Mouse (Mus musculus): ENCODE measurements around the gene Cdh3. TPM values are rescaled to one million over a fixed set of nuclear protein-coding genes. Genes with fewer than 3 reads are reported as not detected.
"Not testable (repeated sequence)": the region's sequence is repeated elsewhere in the genome, so short reads cannot be mapped to it uniquely, and the experiment has no call there.

Cdh3 gene
- polyA plus RNA-seq, 1 experiment from 2014 or later: 13.2 TPM

GRCm38 (mm10) chr8:106570386-106570785 lies 59.7 kb downstream of the Cdh3 start:
- Histone ChIP-seq H3K4me3 (ENCODE audit: low read depth, low read length) (no peak overlapping the region), H3K36me3 (ENCODE audit: control insufficient read depth, insufficient read depth, low read length) (no peaks in the 10 kb centered on the region), H3K4me1 (replicated peaks; ENCODE audit: control insufficient read depth, insufficient read depth, low read length) (no peaks in the 10 kb centered on the region), H3K9me3 (ENCODE audit: control insufficient read depth, low read length) (no peaks in the 10 kb centered on the region), H3K27me3 (replicated peaks; ENCODE audit: control insufficient read depth, insufficient read depth, low read length) (no peaks in the 10 kb centered on the region), H3K27ac (ENCODE audit: low read depth, low read length) (no peak overlapping the region), H3K9ac (ENCODE audit: low read depth, low read length) (no peak overlapping the region), H3K4me2 (no peak overlapping the region)
- WGBS: 73% methylated on average over 4 of the region's 4 CpGs
- no peak for DNase-seq (ENCODE audit: low spot score)
- ATAC-seq (replicated peaks; ENCODE audit: low FRiP score): no peak

GRCm38 (mm10) chr8:106571551-106572172 lies 61.0 kb downstream of the Cdh3 start:
- Histone ChIP-seq H3K4me3 (ENCODE audit: low read depth, low read length) (no peak overlapping the region), H3K9ac (ENCODE audit: low read depth, low read length) (no peak overlapping the region), H3K27ac (ENCODE audit: low read depth, low read length) (no peak overlapping the region), H3K4me2 (no peak overlapping the region), H3K4me1 (replicated peaks; ENCODE audit: control insufficient read depth, insufficient read depth, low read length) (no peaks in the 10 kb centered on the region), H3K27me3 (replicated peaks; ENCODE audit: control insufficient read depth, insufficient read depth, low read length) (no peaks in the 10 kb centered on the region), H3K36me3 (ENCODE audit: control insufficient read depth, insufficient read depth, low read length) (no peaks in the 10 kb centered on the region), H3K9me3 (ENCODE audit: control insufficient read depth, low read length) (no peaks in the 10 kb centered on the region)
- 63% methylated on average over 5 of the region's 5 CpGs for WGBS
- no peak for ATAC-seq (replicated peaks; ENCODE audit: low FRiP score)
- no peak for DNase-seq (ENCODE audit: low spot score)

- H3K27me3 ChIP-seq (replicated peaks; ENCODE audit: control insufficient read depth, insufficient read depth, low read length); ATAC-seq (replicated peaks; ENCODE audit: low FRiP score); H3K27ac ChIP-seq (ENCODE audit: low read depth, low read length); H3K9ac ChIP-seq (ENCODE audit: low read depth, low read length); H3K4me1 ChIP-seq (replicated peaks; ENCODE audit: control insufficient read depth, insufficient read depth, low read length); H3K9me3 ChIP-seq (ENCODE audit: control insufficient read depth, low read length); H3K4me3 ChIP-seq (ENCODE audit: low read depth, low read length); H3K36me3 ChIP-seq (ENCODE audit: control insufficient read depth, insufficient read depth, low read length); DNase-seq (ENCODE audit: low spot score); H3K4me2 ChIP-seq: not testable (repeated sequence)
- WGBS: 62% methylated on average over 1 of the region's 1 CpGs
These were observed 61.5 kb downstream of the Cdh3 start for GRCm38 (mm10) chr8:106572175-106572574.

- DNase-seq (ENCODE audit: low spot score); H3K4me3 ChIP-seq (ENCODE audit: low read depth, low read length); H3K4me2 ChIP-seq; H3K4me1 ChIP-seq (replicated peaks; ENCODE audit: control insufficient read depth, insufficient read depth, low read length); H3K27ac ChIP-seq (ENCODE audit: low read depth, low read length); H3K36me3 ChIP-seq (ENCODE audit: control insufficient read depth, insufficient read depth, low read length); H3K9me3 ChIP-seq (ENCODE audit: control insufficient read depth, low read length); ATAC-seq (replicated peaks; ENCODE audit: low FRiP score); H3K27me3 ChIP-seq (replicated peaks; ENCODE audit: control insufficient read depth, insufficient read depth, low read length); H3K9ac ChIP-seq (ENCODE audit: low read depth, low read length): not testable (repeated sequence)
- 36% methylated on average over 20 of the region's 20 CpGs for WGBS
These were observed 62.5 kb downstream of the Cdh3 start, which contains the start of gene Gm10073 for GRCm38 (mm10) chr8:106573168-106573567. TSS of gene Gm10073 (minus strand) at chr8:106573461.

- H3K4me1 ChIP-seq (replicated peaks; ENCODE audit: control insufficient read depth, insufficient read depth, low read length): no peaks in the 10 kb centered on the region
- no peak overlapping the region for H3K9ac ChIP-seq (ENCODE audit: low read depth, low read length)
- H3K27me3 ChIP-seq (replicated peaks; ENCODE audit: control insufficient read depth, insufficient read depth, low read length): no peaks in the 10 kb centered on the region
- no peak overlapping the region for H3K4me2 ChIP-seq
- 51% methylated on average over 4 of the region's 4 CpGs for WGBS
- ATAC-seq (replicated peaks; ENCODE audit: low FRiP score) (no peak), DNase-seq (ENCODE audit: low spot score) (no peak)
- no peaks in the 10 kb centered on the region for H3K9me3 ChIP-seq (ENCODE audit: control insufficient read depth, low read length)
- no peak overlapping the region for H3K27ac ChIP-seq (ENCODE audit: low read depth, low read length)
- H3K4me3 ChIP-seq (ENCODE audit: low read depth, low read length): no peak overlapping the region
- no peaks in the 10 kb centered on the region for H3K36me3 ChIP-seq (ENCODE audit: control insufficient read depth, insufficient read depth, low read length)
These were observed 63.6 kb downstream of the Cdh3 start for GRCm38 (mm10) chr8:106574283-106574682.

- Histone ChIP-seq H3K9me3 (ENCODE audit: control insufficient read depth, low read length) (no peaks in the 10 kb centered on the region), H3K4me1 (replicated peaks; ENCODE audit: control insufficient read depth, insufficient read depth, low read length) (no peaks in the 10 kb centered on the region), H3K9ac (ENCODE audit: low read depth, low read length) (no peak overlapping the region), H3K36me3 (ENCODE audit: control insufficient read depth, insufficient read depth, low read length) (no peaks in the 10 kb centered on the region), H3K4me3 (ENCODE audit: low read depth, low read length) (no peak overlapping the region), H3K27me3 (replicated peaks; ENCODE audit: control insufficient read depth, insufficient read depth, low read length) (no peaks in the 10 kb centered on the region), H3K4me2 (no peak overlapping the region), H3K27ac (ENCODE audit: low read depth, low read length) (no peak overlapping the region)
- no peak for DNase-seq (ENCODE audit: low spot score)
- whole genome bisulfite sequencing: 25% methylated on average over 6 of the region's 6 CpGs
- no peak for ATAC-seq (replicated peaks; ENCODE audit: low FRiP score)
These were observed 66.3 kb downstream of the Cdh3 start for GRCm38 (mm10) chr8:106576849-106577555.

GRCm38 (mm10) chr8:106579510-106579909 lies 68.8 kb downstream of the Cdh3 start:
- no peak for DNase-seq (ENCODE audit: low spot score)
- H3K27me3 ChIP-seq (replicated peaks; ENCODE audit: control insufficient read depth, insufficient read depth, low read length): no peaks in the 10 kb centered on the region
- ATAC-seq (replicated peaks; ENCODE audit: low FRiP score): no peak

GRCm38 (mm10) chr8:106581344-106582088 lies 70.8 kb downstream of the Cdh3 start:
- 67% methylated on average over 6 of the region's 6 CpGs for WGBS
- ATAC-seq (replicated peaks; ENCODE audit: low FRiP score): no peak
- Histone ChIP-seq H3K36me3 (ENCODE audit: control insufficient read depth, insufficient read depth, low read length) (no peaks in the 10 kb centered on the region), H3K4me3 (ENCODE audit: low read depth, low read length) (no peak overlapping the region), H3K4me1 (replicated peaks; ENCODE audit: control insufficient read depth, insufficient read depth, low read length) (no peaks in the 10 kb centered on the region; the same call in 1 of the 2 replicates), H3K27ac (ENCODE audit: low read depth, low read length) (no peak overlapping the region), H3K9me3 (ENCODE audit: control insufficient read depth, low read length) (no peaks in the 10 kb centered on the region; the same call in 1 of the 2 replicates), H3K4me2 (no peak overlapping the region), H3K27me3 (replicated peaks; ENCODE audit: control insufficient read depth, insufficient read depth, low read length) (no peaks in the 10 kb centered on the region), H3K9ac (ENCODE audit: low read depth, low read length) (no peak overlapping the region)
- DNase-seq (ENCODE audit: low spot score): no peak

More at GRCm38 (mm10) chr8:106579510-106579909, 68.8 kb downstream of the Cdh3 start:
- Histone ChIP-seq H3K36me3 (ENCODE audit: control insufficient read depth, insufficient read depth, low read length) (no peaks in the 10 kb centered on the region), H3K9ac (ENCODE audit: low read depth, low read length) (no peak overlapping the region), H3K9me3 (ENCODE audit: control insufficient read depth, low read length) (no peaks in the 10 kb centered on the region; the same call in 1 of the 2 replicates), H3K4me1 (replicated peaks; ENCODE audit: control insufficient read depth, insufficient read depth, low read length) (no peaks in the 10 kb centered on the region), H3K4me2 (no peak overlapping the region), H3K4me3 (ENCODE audit: low read depth, low read length) (no peak overlapping the region), H3K27ac (ENCODE audit: low read depth, low read length) (no peak overlapping the region)
- WGBS: 75% methylated on average over 2 of the region's 2 CpGs
